Comparison of ENCODE assay signal across 17 mouse cellular contexts in genomic region chr6:118012317-118012700, GRCm38 (mm10). TPM values are rescaled to one million over a fixed set of nuclear protein-coding genes. Genes with fewer than 3 reads are reported as not detected.
DNase-seq lines count a peak whose midpoint lies in the region; ATAC-seq and TF ChIP-seq lines count a peak whose summit lies in the region.
"Had no signal": no experiment of that assay in that cellular context is flagged by ENCODE, and none has a peak within 500 bp of the region (broad histone marks: within the 10 kb centered on the region; RNA-seq: fewer than 3 reads in every experiment).

No protein-coding gene starts in this region.

- H3K9ac ChIP-seq in midbrain, embryonic 15.5 days = no peak overlapping the region
- H3K9ac ChIP-seq: liver, embryonic 15.5 days had no signal

- H3K9me3 ChIP-seq in midbrain, embryonic 15.5 days = no peaks in the 10 kb centered on the region
- H3K9me3 ChIP-seq: embryonic facial prominence, embryonic 15.5 days; heart, embryonic 13.5 days; liver, embryonic 15.5 days had no signal

- H3K27me3 ChIP-seq in midbrain, embryonic 15.5 days (replicated peaks) = peaks cover 10% of the 10 kb centered on the region; the same call in 1 of the 2 replicates

- no peaks in the 10 kb centered on the region for H3K36me3 ChIP-seq in midbrain, embryonic 15.5 days (replicated peaks)
- H3K36me3 ChIP-seq: embryonic facial prominence, embryonic 15.5 days; heart, embryonic 13.5 days; liver, embryonic 15.5 days had no signal

- peak overlapping the region; percentile 86 for H3K4me2 ChIP-seq in midbrain, embryonic 15.5 days

- ATAC-seq in midbrain, embryonic 15.5 days (replicated peaks) = no peak
- ATAC-seq: activated CD4-positive, CD25-positive, alpha-beta regulatory T cell, adult 4 months; intestine, postnatal 0 days; Patski had no signal

- TF ChIP-seq POLR2A in lung, adult 2 months (IDR thresholded peaks at IDR 0.05; ENCODE audit: borderline replicate concordance, extremely low read depth, low read depth, low read length) = no peak

- peak; percentile 35 to 40 for DNase-seq in frontal cortex, postnatal 36 days (ENCODE audit: low spot score in 2 of 2)
- no peak for DNase-seq in frontal cortex, postnatal 14 days (ENCODE audit: low spot score in 2 of 2)
- DNase-seq in lung, adult 2 months = no peak
- no peak for DNase-seq in lung, adult 18-20 months
- peak; percentile 22 to 25 for DNase-seq in cerebellum, postnatal 10 days
- DNase-seq in spleen, postnatal 14 days (ENCODE audit: low spot score in 2 of 2) = no peak
- DNase-seq: embryo, embryonic 11 days; heart, postnatal 36 days; thymus, postnatal 36 days had no signal

- peak overlapping the region; percentile 53 for H3K4me3 ChIP-seq in lung, adult 2 months (replicated peaks; ENCODE audit: extremely low read depth, low read depth, low read length)
- H3K4me3 ChIP-seq in midbrain, embryonic 15.5 days = peak overlapping the region; percentile 62
- H3K4me3 ChIP-seq: liver, embryonic 15.5 days had no signal

- no peak overlapping the region for H3K27ac ChIP-seq in midbrain, embryonic 15.5 days
- H3K27ac ChIP-seq: embryonic facial prominence, embryonic 15.5 days; heart, embryonic 13.5 days; kidney, postnatal 0 days; liver, embryonic 15.5 days had no signal

- no peaks in the 10 kb centered on the region; the same call in none of the 2 replicates for H3K4me1 ChIP-seq in lung, adult 2 months (ENCODE audit: control insufficient read depth, insufficient read depth, low read length)
- H3K4me1 ChIP-seq in midbrain, embryonic 15.5 days = peaks cover 32% of the 10 kb centered on the region
- H3K4me1 ChIP-seq: liver, embryonic 15.5 days had no signal

- no peak for TF ChIP-seq CTCF in lung, adult 2 months (IDR thresholded peaks at IDR 0.05; ENCODE audit: insufficient read depth, low read length)

- 55% methylated on average over 3 of the region's 3 CpGs for WGBS in lung, adult 2 months
- WGBS in midbrain, embryonic 15.5 days = 78% methylated on average over 3 of the region's 3 CpGs

RNA-seq across cellular contexts. Expression of gene Rasgef1a, which starts 1.1 kb away (rescaled TPM):
- 50.3 and 57.1 TPM in 2 replicates for polyA plus RNA-seq in lung, adult 2 months (2012; rRNA removed)
- polyA plus RNA-seq in midbrain, embryonic 15.5 days (2015; fragmentation: Nextera tagmentation; extraction: Ambion mirVana) = 5.8 and 6.6 TPM in 2 replicates

Comparison
In these comparisons a context has a peak if more than half of its experiments do, and no peak if none do; other contexts are left out.
1. DNase-seq: peak in frontal cortex, postnatal 36 days (2 of 2) and cerebellum, postnatal 10 days (2 of 2); none in frontal cortex, postnatal 14 days (0 of 2), lung, adult 2 months (single experiment), lung, adult 18-20 months (0 of 2) and spleen, postnatal 14 days (0 of 2).